Mouse (Mus musculus) fibroblast of lung, adult 2 months (primary cell): Measurements from ENCODE around the gene Myo16.
A peak's percentile ranks its signal among the peaks of the same experiment; 100 is the strongest.

Experiments used
- DNase-seq: peaks from one replicate; pipeline ENCODE4 v3.0.0-alpha.2; 2011; ENCODE audit warnings: low read depth

Gene Myo16

GRCm38 (mm10) chr8:10629862-10630261, 476.2 kb downstream of the Myo16 start:
- DNase-seq = no peak

- no peak for DNase-seq
These were observed 477.3 kb downstream of the Myo16 start for GRCm38 (mm10) chr8:10631006-10631405.

- no peak for DNase-seq
These were observed 478.9 kb downstream of the Myo16 start for GRCm38 (mm10) chr8:10632603-10633002.

- no peak for DNase-seq
These were observed 479.8 kb downstream of the Myo16 start for GRCm38 (mm10) chr8:10633360-10634140.

GRCm38 (mm10) chr8:10634421-10634820, 480.7 kb downstream of the Myo16 start:
- no peak for DNase-seq

- no peak for DNase-seq
These were observed 485.2 kb downstream of the Myo16 start for GRCm38 (mm10) chr8:10638871-10639270.

GRCm38 (mm10) chr8:10640176-10640810, 486.6 kb downstream of the Myo16 start:
- no peak for DNase-seq

GRCm38 (mm10) chr8:10640859-10641258, 487.1 kb downstream of the Myo16 start:
- DNase-seq = no peak

GRCm38 (mm10) chr8:10641343-10641742, 487.6 kb downstream of the Myo16 start:
- no peak for DNase-seq

- DNase-seq = no peak
These were observed 489.5 kb downstream of the Myo16 start for GRCm38 (mm10) chr8:10643244-10643643.

- DNase-seq = no peak
These were observed 490.8 kb downstream of the Myo16 start for GRCm38 (mm10) chr8:10644481-10644880.

GRCm38 (mm10) chr8:10645740-10646139, 492.0 kb downstream of the Myo16 start:
- no peak for DNase-seq

GRCm38 (mm10) chr8:10646485-10646884, 492.8 kb downstream of the Myo16 start:
- DNase-seq = peak; percentile 57

- no peak for DNase-seq
These were observed 498.0 kb downstream of the Myo16 start for GRCm38 (mm10) chr8:10651546-10652315.

- no peak for DNase-seq
These were observed 499.6 kb downstream of the Myo16 start for GRCm38 (mm10) chr8:10653282-10653681.

GRCm38 (mm10) chr8:10654922-10655518, 501.3 kb downstream of the Myo16 start:
- DNase-seq = no peak

GRCm38 (mm10) chr8:10663770-10664470, 510.2 kb downstream of the Myo16 start:
- no peak for DNase-seq

- peak; percentile 76 for DNase-seq
These were observed 511.3 kb downstream of the Myo16 start for GRCm38 (mm10) chr8:10664861-10665543.

- DNase-seq = no peak
These were observed 512.1 kb downstream of the Myo16 start for GRCm38 (mm10) chr8:10665821-10666283.

GRCm38 (mm10) chr8:10671862-10672548, 518.3 kb downstream of the Myo16 start:
- no peak for DNase-seq
